Mouse (Mus musculus) cortical plate, adult 2 months (tissue): Measurements from ENCODE around the gene 3110082I17Rik.
A peak's percentile ranks its signal among the peaks of the same experiment; 100 is the strongest.

Experiments used
- CTCF ChIP-seq: fragments of 200-500 bp; IDR thresholded peaks from 2 replicates; pipeline ENCODE4 v1.5.1; 2011; ENCODE audit warnings: mild to moderate bottlenecking, control low read depth, low read length; ENCODE audit not compliant: insufficient read depth; ENCODE audit errors: extremely low read depth
- POLR2A ChIP-seq: fragments of 200-500 bp; IDR thresholded peaks from 2 replicates; pipeline ENCODE4 v1.6.1; 2011; ENCODE audit warnings: mild to moderate bottlenecking, low read length, control low read depth; ENCODE audit not compliant: insufficient read depth; ENCODE audit errors: extremely low read depth

DNA sequence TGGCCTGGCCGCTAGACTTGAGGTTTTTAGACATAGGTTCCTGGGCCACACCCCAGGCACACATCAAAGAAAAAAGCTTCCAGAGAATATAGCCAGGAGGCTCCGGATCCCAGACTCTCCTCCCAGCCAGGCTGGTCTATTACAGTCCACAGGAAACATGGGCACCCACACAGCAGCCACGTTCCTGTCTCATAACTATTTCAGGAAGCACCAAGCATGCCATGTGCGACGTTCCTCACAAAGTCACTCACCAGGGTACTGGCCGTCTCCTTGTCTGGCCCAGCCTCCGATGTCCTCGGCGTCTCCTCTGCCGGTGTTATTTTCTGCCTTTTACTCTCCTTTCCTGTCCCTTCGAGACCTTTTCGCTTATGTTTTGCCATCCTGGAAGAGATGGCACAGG lies 5.2 kb downstream of the 3110082I17Rik start:
- no peak for TF ChIP-seq CTCF
- peak; percentile 8; the same call in 1 of the 2 replicates for TF ChIP-seq POLR2A
